Mouse (Mus musculus) ovary, adult 2 months (tissue): ENCODE measurements around the gene Olfr109. TPM values are rescaled to one million over a fixed set of nuclear protein-coding genes. Genes with fewer than 3 reads are reported as not detected.

Experiments
- polyA plus RNA-seq: library from polyadenylated mRNA; depleted of rRNA; stranded (reverse); fragments of >200 nt; gene quantifications from 2 replicates; pipeline ENCODE4 v1.2.3, GENCODE M21; 2012; rRNA removed

Olfr109 gene
- not detected in 2 replicates for polyA plus RNA-seq

GRCm38 (mm10) chr17:37458616-37459015 is at the start of gene Olfr109:
Gene Olfr109, plus strand, starts transcription at chr17:37458916.

DNA sequence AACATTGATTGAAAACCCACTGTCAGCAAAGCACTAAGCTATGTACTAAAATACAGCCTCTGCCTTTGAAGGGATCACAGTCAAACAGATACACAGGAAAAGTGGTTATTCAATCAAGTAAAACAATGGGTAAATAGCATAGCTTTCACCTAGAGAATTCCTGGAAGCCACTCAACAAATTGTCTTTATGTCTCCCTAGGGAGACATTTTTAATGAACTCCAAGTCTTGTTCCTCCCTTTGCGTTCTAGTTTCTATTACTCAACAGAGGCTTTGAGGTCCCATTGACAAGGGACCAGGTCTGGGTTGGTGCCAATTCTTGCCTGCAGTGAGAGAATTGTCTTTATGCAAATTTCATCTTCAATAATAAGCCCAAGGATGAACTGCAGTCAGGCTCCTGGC is 13.5 kb upstream of the Olfr109 start, which contains the start of gene Olfr108:
TSS of gene Olfr108 (plus strand) at position 301 of the 400 bp plus-strand sequence.

GRCm38 (mm10) chr17:37483452-37483851 is 24.7 kb downstream of the Olfr109 start, which contains the start of gene H2-M2:
Gene H2-M2, minus strand, starts transcription at chr17:37483552.

DNA sequence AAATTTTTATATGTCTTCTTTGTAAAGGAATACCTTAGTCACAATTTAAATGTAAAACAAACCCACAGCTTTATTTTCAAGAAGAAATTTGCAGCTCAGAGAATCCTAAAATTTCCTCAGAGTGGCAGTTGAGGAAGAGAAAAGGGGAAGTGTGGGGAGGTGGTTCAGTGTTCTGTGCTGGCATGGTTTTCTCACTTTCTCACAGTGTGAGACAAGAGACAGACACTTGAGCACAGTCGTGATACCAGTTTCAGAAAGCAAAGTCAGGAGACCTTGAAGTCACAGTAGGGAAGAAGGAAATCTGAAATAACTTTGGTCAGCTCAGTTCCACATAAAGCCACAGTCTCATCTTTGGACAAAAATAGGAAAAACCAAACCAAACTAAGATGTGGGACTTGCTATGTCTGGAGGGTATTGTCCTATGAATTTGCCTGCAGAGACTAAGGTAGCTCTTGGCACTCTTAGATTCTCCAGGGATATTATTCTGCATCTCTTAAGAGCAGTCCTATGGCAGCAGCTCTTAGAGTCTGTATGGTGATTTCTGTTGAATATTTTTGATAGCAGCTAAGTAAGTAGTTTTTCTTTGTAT is 33.3 kb downstream of the Olfr109 start, which contains the start of gene Olfr110:
TSS of gene Olfr110 (plus strand) at position 539 of the 589 bp plus-strand sequence.

DNA sequence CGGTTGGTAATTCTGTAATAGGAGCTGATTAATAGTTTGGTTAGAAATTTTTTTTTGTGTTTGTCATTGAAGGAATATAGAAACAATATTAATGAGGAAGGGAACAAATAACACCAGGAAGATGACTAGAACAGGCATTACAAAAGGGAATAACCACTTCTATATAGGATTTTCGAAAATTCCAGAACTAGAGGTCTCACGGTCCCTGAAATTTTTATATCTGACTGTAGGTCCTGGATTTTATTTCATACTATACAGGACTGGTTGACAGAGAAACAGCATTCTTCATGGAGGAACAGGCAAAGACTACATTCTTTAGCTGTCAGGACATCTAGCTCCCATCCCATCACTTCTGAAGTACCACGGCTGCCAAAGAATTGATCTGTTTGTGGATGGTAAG is 49.0 kb downstream of the Olfr109 start, which contains the start of gene Olfr111:
TSS of gene Olfr111 (plus strand) at position 301 of the 400 bp plus-strand sequence.

Other genes starting within 250 kb of the Olfr109 start
- not detected in 2 replicates for gene Olfr95, start 245.8 kb upstream of the Olfr109 start, polyA plus RNA-seq
- not detected in 2 replicates for gene Olfr96, start 238.8 kb upstream of the Olfr109 start, polyA plus RNA-seq
- not detected in 2 replicates for gene Olfr97, start 221.6 kb upstream of the Olfr109 start, polyA plus RNA-seq
- gene Olfr98, start 195.2 kb upstream of the Olfr109 start, polyA plus RNA-seq, result not detected in 2 replicates
- gene H2-M3, start 188.7 kb upstream of the Olfr109 start, polyA plus RNA-seq, result 11.7 and 12.1 TPM in 2 replicates
- not detected in 2 replicates for gene Olfr99, start 175.5 kb upstream of the Olfr109 start, polyA plus RNA-seq
- gene Olfr101, start 154.6 kb upstream of the Olfr109 start, polyA plus RNA-seq, result not detected in 2 replicates
- not detected in 2 replicates for gene Olfr102, start 141.9 kb upstream of the Olfr109 start, polyA plus RNA-seq
- gene Olfr103, start 119.2 kb upstream of the Olfr109 start, polyA plus RNA-seq, result not detected in 2 replicates
- not detected in 2 replicates for gene Olfr104-ps, start 99.3 kb upstream of the Olfr109 start, polyA plus RNA-seq
- gene Olfr105-ps, start 79.9 kb upstream of the Olfr109 start, polyA plus RNA-seq, result not detected in 2 replicates
- not detected in 2 replicates for gene Olfr106-ps, start 68.5 kb upstream of the Olfr109 start, polyA plus RNA-seq
- gene Olfr107, start 59.7 kb upstream of the Olfr109 start, polyA plus RNA-seq, result not detected in 2 replicates
- gene Olfr108, start 13.4 kb upstream of the Olfr109 start, polyA plus RNA-seq, result not detected in 2 replicates
- gene H2-M2, start 24.6 kb downstream of the Olfr109 start, polyA plus RNA-seq, result 0.14 and 0.19 TPM in 2 replicates
- gene Olfr110, start 33.6 kb downstream of the Olfr109 start, polyA plus RNA-seq, result not detected in 2 replicates
- not detected in 2 replicates for gene Olfr111, start 49.1 kb downstream of the Olfr109 start, polyA plus RNA-seq
- not detected in 2 replicates for gene Olfr112, start 110.5 kb downstream of the Olfr109 start, polyA plus RNA-seq
- gene Olfr113, start 118.7 kb downstream of the Olfr109 start, polyA plus RNA-seq, result not detected in 2 replicates
- gene Olfr114, start 133.8 kb downstream of the Olfr109 start, polyA plus RNA-seq, result not detected in 2 replicates
- gene Olfr115, start 168.2 kb downstream of the Olfr109 start, polyA plus RNA-seq, result not detected in 2 replicates
- gene Olfr116, start 168.3 kb downstream of the Olfr109 start, polyA plus RNA-seq, result not detected in 2 replicates
- gene Olfr117, start 204.9 kb downstream of the Olfr109 start, polyA plus RNA-seq, result not detected in 2 replicates
- not detected in 2 replicates for gene Olfr118, start 208.1 kb downstream of the Olfr109 start, polyA plus RNA-seq
- not detected in 2 replicates for gene Olfr119, start 237.6 kb downstream of the Olfr109 start, polyA plus RNA-seq